Mouse (Mus musculus): ENCODE results near the gene Olfr1179.
"Not testable (repeated sequence)": the region's sequence is repeated elsewhere in the genome, so short reads cannot be mapped to it uniquely, and the experiment has no call there.

Olfr1179 gene

GRCm38 (mm10) chr2:88406353-88406752 is at the start of gene Olfr1179:
Gene Olfr1179 (minus strand): TSS chr2:88406453.
- in situ Hi-C loops (cut with MboI, MseI): no loop called here

- in situ Hi-C loops (cut with MboI, MseI): not testable (repeated sequence)
These were observed 48.3 kb upstream of the Olfr1179 start, which contains the start of gene Olfr1183 for GRCm38 (mm10) chr2:88454567-88454966. Gene Olfr1183 (plus strand): TSS chr2:88454867.

GRCm38 (mm10) chr2:88449031-88449430 is 42.8 kb upstream of the Olfr1179 start, which contains the start of gene Gm13757:
Gene Gm13757 (minus strand): TSS chr2:88449131.
- in situ Hi-C loops (cut with MboI, MseI): no loop called here

GRCm38 (mm10) chr2:88426071-88426470 is 19.8 kb upstream of the Olfr1179 start, which contains the start of gene Olfr1181:
Gene Olfr1181 (minus strand): TSS chr2:88426171.
- in situ Hi-C loops (cut with MboI, MseI): no loop called here

- in situ Hi-C loops (cut with MboI, MseI): no loop called here
These were observed 12.8 kb upstream of the Olfr1179 start, which contains the start of gene Olfr1180 for GRCm38 (mm10) chr2:88419051-88419450. Gene Olfr1180 (minus strand): TSS chr2:88419151.

- in situ Hi-C loops (cut with MboI, MseI): no loop called here
These were observed 19.5 kb downstream of the Olfr1179 start, which contains the start of gene Olfr1178 for GRCm38 (mm10) chr2:88386762-88387161. Gene Olfr1178 (plus strand): TSS chr2:88387062.

GRCm38 (mm10) chr2:88356304-88356703 is 49.9 kb downstream of the Olfr1179 start:
- in situ Hi-C loops (cut with MboI, MseI): loop anchor here in 1 of 2 experiments (10.0 to 25.0 kb wide), 3 partner anchors 1108 to 1981 kb away; partner anchors contain the start of gene Olfr1506

All from T-helper 17 cell (primary cell).